ENCODE assay signal across 12 mouse cellular contexts in the genomic region with DNA sequence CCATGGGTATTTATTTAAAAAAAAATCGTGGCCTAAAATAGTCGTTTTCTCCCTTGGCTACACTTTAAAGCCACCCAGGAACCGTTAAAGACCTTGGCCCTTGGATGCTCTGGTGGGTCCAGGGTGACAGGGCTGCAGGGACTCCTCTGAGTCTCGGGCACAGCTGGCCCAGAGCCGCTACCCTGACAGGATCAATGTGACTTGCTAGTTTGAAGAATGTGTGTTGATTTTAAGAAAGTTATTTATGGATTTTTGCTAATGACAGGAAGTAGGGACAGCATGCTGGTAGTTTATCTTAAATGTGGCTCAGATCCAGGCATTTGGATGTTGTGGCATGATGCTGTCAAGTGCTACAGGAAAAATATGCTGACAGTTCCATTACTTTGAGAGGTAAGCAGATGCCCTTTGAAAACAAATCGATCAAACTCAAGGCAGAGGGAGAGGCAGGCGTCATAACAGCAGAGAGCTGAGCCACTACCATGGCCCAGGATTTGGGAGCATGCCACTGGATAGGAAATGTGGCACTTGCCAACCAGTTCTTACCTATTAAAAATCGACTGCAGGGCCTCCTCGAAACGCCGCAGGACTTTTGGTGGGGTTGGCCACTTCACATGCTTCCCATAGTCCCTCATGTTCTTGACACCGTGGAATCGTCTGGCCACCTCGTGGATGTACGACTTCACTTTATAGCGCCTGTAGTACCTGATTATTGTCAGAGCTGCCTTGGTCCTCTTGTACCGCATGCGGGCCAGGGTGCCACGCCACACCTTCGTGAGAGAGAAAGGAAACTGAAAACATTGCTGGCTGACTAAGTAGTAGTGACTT.
DNase-seq lines count a peak whose midpoint lies in the region; ATAC-seq and TF ChIP-seq lines count a peak whose summit lies in the region.
"Had no signal": no experiment of that assay in that cellular context is flagged by ENCODE, and none has a peak within 500 bp of the region (broad histone marks: within the 10 kb centered on the region; RNA-seq: fewer than 3 reads in every experiment).

No protein-coding gene starts in this region.

- ATAC-seq in forebrain, embryonic 15.5 days (replicated peaks): no peak
- no peak for ATAC-seq in forebrain, embryonic 12.5 days (ENCODE audit: low FRiP score)
- peak; percentile 54 for ATAC-seq in lung, embryonic 14.5 days (ENCODE audit: insufficient read depth)
- ATAC-seq in neural tube, embryonic 15.5 days (ENCODE audit: low FRiP score): no peak
- no peak for ATAC-seq in erythroblast, adult 5-6 weeks (replicated peaks; ENCODE audit: low FRiP score, poor library complexity, severe bottlenecking)
- ATAC-seq: intestine, embryonic 16.5 days had no signal

- no peak for TF ChIP-seq POLR2A in lung, adult 2 months (IDR thresholded peaks at IDR 0.05; ENCODE audit: borderline replicate concordance, extremely low read depth, low read depth, low read length)

- WGBS in forebrain, embryonic 15.5 days: 72% methylated on average over 20 of the region's 20 CpGs
- 79% methylated on average over 20 of the region's 20 CpGs for WGBS in forebrain, embryonic 12.5 days
- 54% methylated on average over 20 of the region's 20 CpGs for WGBS in lung, embryonic 14.5 days
- 59% methylated on average over 20 of the region's 20 CpGs for WGBS in lung, adult 2 months
- WGBS in neural tube, embryonic 15.5 days: 78% methylated on average over 20 of the region's 20 CpGs

- H3K4me3 ChIP-seq in forebrain, embryonic 15.5 days: no peak overlapping the region
- H3K4me3 ChIP-seq in forebrain, embryonic 12.5 days (replicated peaks): no peak overlapping the region
- H3K4me3 ChIP-seq in lung, embryonic 14.5 days (ENCODE audit: low read depth, low read length): no peak overlapping the region
- no peak overlapping the region for H3K4me3 ChIP-seq in lung, adult 2 months (replicated peaks; ENCODE audit: extremely low read depth, low read depth, low read length)
- H3K4me3 ChIP-seq in neural tube, embryonic 15.5 days (replicated peaks): no peak overlapping the region
- H3K4me3 ChIP-seq: liver, embryonic 13.5 days had no signal

- no peak overlapping the region for H3K4me2 ChIP-seq in forebrain, embryonic 15.5 days (replicated peaks)
- H3K4me2 ChIP-seq in forebrain, embryonic 12.5 days: no peak overlapping the region
- H3K4me2 ChIP-seq in lung, embryonic 14.5 days: no peak overlapping the region
- no peak overlapping the region for H3K4me2 ChIP-seq in neural tube, embryonic 15.5 days
- H3K4me2 ChIP-seq: liver, embryonic 13.5 days had no signal

- peak; percentile 69 for DNase-seq in lung, embryonic 14.5 days
- no peak for DNase-seq in lung, adult 2 months
- peak; percentile 14 to 21 for DNase-seq in kidney, postnatal 4 days
- DNase-seq in left cerebral cortex, adult 9 months (ENCODE audit: low spot score in 2 of 2): no peak
- DNase-seq: gastrocnemius, postnatal 14 days; layer of hippocampus, postnatal 36 days; liver, embryonic 13.5 days had no signal

- H3K4me1 ChIP-seq in forebrain, embryonic 15.5 days: peaks cover 29% of the 10 kb centered on the region
- H3K4me1 ChIP-seq in forebrain, embryonic 12.5 days: peaks cover 21% of the 10 kb centered on the region
- peaks cover 10% of the 10 kb centered on the region for H3K4me1 ChIP-seq in lung, embryonic 14.5 days (ENCODE audit: insufficient read depth)
- no peaks in the 10 kb centered on the region for H3K4me1 ChIP-seq in lung, adult 2 months (ENCODE audit: control insufficient read depth, insufficient read depth, low read length)
- peaks cover 17% of the 10 kb centered on the region for H3K4me1 ChIP-seq in neural tube, embryonic 15.5 days
- H3K4me1 ChIP-seq: liver, embryonic 13.5 days had no signal

- TF ChIP-seq CTCF in lung, embryonic 14.5 days (IDR thresholded peaks at IDR 0.05; ENCODE audit: low read depth): no peak
- TF ChIP-seq CTCF in lung, adult 2 months (IDR thresholded peaks at IDR 0.05; ENCODE audit: insufficient read depth, low read length): no peak

- H3K9me3 ChIP-seq in forebrain, embryonic 15.5 days: no peaks in the 10 kb centered on the region
- H3K9me3 ChIP-seq in forebrain, embryonic 12.5 days: no peaks in the 10 kb centered on the region
- H3K9me3 ChIP-seq in lung, embryonic 14.5 days (ENCODE audit: low read depth, low read length): no peaks in the 10 kb centered on the region
- H3K9me3 ChIP-seq in neural tube, embryonic 15.5 days (replicated peaks): no peaks in the 10 kb centered on the region
- H3K9me3 ChIP-seq: liver, embryonic 13.5 days had no signal

- H3K27me3 ChIP-seq in forebrain, embryonic 15.5 days: no peaks in the 10 kb centered on the region
- H3K27me3 ChIP-seq in forebrain, embryonic 12.5 days: peaks cover 42% of the 10 kb centered on the region
- peaks cover 11% of the 10 kb centered on the region; the same call in 1 of the 2 replicates for H3K27me3 ChIP-seq in lung, embryonic 14.5 days (ENCODE audit: insufficient read depth, low read length)
- H3K27me3 ChIP-seq in neural tube, embryonic 15.5 days (replicated peaks): 0 out of 2 replicates have a peak, but pooled peaks cover 7% of the 10 kb centered on the region

- H3K27ac ChIP-seq in forebrain, embryonic 15.5 days (replicated peaks): peak overlapping the region; percentile 93
- H3K27ac ChIP-seq in forebrain, embryonic 12.5 days: no peak overlapping the region
- no peak overlapping the region for H3K27ac ChIP-seq in lung, embryonic 14.5 days (ENCODE audit: low read depth)
- peak overlapping the region; percentile 85; the same call in 1 of the 2 replicates for H3K27ac ChIP-seq in neural tube, embryonic 15.5 days (replicated peaks)
- H3K27ac ChIP-seq: liver, embryonic 13.5 days had no signal

- no peak overlapping the region for H3K9ac ChIP-seq in forebrain, embryonic 15.5 days (replicated peaks)
- no peak overlapping the region for H3K9ac ChIP-seq in forebrain, embryonic 12.5 days
- H3K9ac ChIP-seq in lung, embryonic 14.5 days: no peak overlapping the region
- H3K9ac ChIP-seq in neural tube, embryonic 15.5 days (replicated peaks): no peak overlapping the region
- H3K9ac ChIP-seq: liver, embryonic 13.5 days had no signal

- H3K36me3 ChIP-seq in forebrain, embryonic 15.5 days: no peaks in the 10 kb centered on the region
- H3K36me3 ChIP-seq in forebrain, embryonic 12.5 days (replicated peaks): no peaks in the 10 kb centered on the region
- no peaks in the 10 kb centered on the region for H3K36me3 ChIP-seq in lung, embryonic 14.5 days (ENCODE audit: insufficient read depth)
- H3K36me3 ChIP-seq in neural tube, embryonic 15.5 days: no peaks in the 10 kb centered on the region
- H3K36me3 ChIP-seq: liver, embryonic 13.5 days had no signal

Comparison
In these comparisons a context has a peak if more than half of its experiments do, and no peak if none do; other contexts are left out.
1. H3K27ac ChIP-seq: peak in forebrain, embryonic 15.5 days (single experiment) and neural tube, embryonic 15.5 days (single experiment); none in forebrain, embryonic 12.5 days (single experiment) and lung, embryonic 14.5 days (single experiment).
2. DNase-seq: peak in lung, embryonic 14.5 days (single experiment) and kidney, postnatal 4 days (2 of 2); none in lung, adult 2 months (single experiment) and left cerebral cortex, adult 9 months (0 of 2).